ENCODE assay signal across 8 mouse cellular contexts in genomic region chr2:164822636-164823165, GRCm38 (mm10). TPM values are rescaled to one million over a fixed set of nuclear protein-coding genes. Genes with fewer than 3 reads are reported as not detected.
DNase-seq lines count a peak whose midpoint lies in the region; ATAC-seq lines count a peak whose summit lies in the region.

Gene Zswim1 (plus strand): TSS chr2:164822686.

- under 1% methylated on average over 32 of the region's 32 CpGs for WGBS in forebrain, embryonic 14.5 days
- under 1% methylated on average over 32 of the region's 32 CpGs for WGBS in neural tube, embryonic 15.5 days

- peaks cover 50% of the 10 kb centered on the region for H3K36me3 ChIP-seq in forebrain, embryonic 14.5 days (ENCODE audit: control insufficient read depth, insufficient read depth, low read length)
- peaks cover 54% of the 10 kb centered on the region for H3K36me3 ChIP-seq in neural tube, embryonic 15.5 days

- H3K4me1 ChIP-seq in forebrain, embryonic 14.5 days (ENCODE audit: control insufficient read depth, insufficient read depth, low read length), result peaks cover 9% of the 10 kb centered on the region; the same call in 1 of the 2 replicates
- H3K4me1 ChIP-seq in neural tube, embryonic 15.5 days, result peaks cover 35% of the 10 kb centered on the region

- H3K4me3 ChIP-seq in forebrain, embryonic 14.5 days (ENCODE audit: low read depth, low read length), result peak within 1 kb of the TSS; percentile 71
- peak within 1 kb of the TSS; percentile 77 for H3K4me3 ChIP-seq in neural tube, embryonic 15.5 days (replicated peaks)

- peak within 1 kb of the TSS; percentile 92 for H3K27ac ChIP-seq in forebrain, embryonic 14.5 days (ENCODE audit: low read depth, low read length)
- H3K27ac ChIP-seq in neural tube, embryonic 15.5 days (replicated peaks), result peak within 1 kb of the TSS; percentile 96

- intact Hi-C loops in heart, postnatal 14 days (cut with DNase I), result loop anchor here (10.0 kb wide), 1 partner anchor 212 kb away; the partner anchor contains the start of gene Ncoa5

- H3K9ac ChIP-seq in forebrain, embryonic 14.5 days (ENCODE audit: low read length), result peak within 1 kb of the TSS; percentile 77
- H3K9ac ChIP-seq in neural tube, embryonic 15.5 days (replicated peaks), result peak within 1 kb of the TSS; percentile 82

- ATAC-seq in forebrain, embryonic 14.5 days, result peak; percentile 100
- peak; percentile 99 for ATAC-seq in neural tube, embryonic 15.5 days (ENCODE audit: low FRiP score)

- DNase-seq in ES-CJ7 (ENCODE audit: low read depth, low spot score), result peak; percentile 99
- peak; percentile 100 for DNase-seq in cerebellum, adult 11 months
- peak; percentile 99 for DNase-seq in forebrain, embryonic 14.5 days (ENCODE audit: low spot score)
- DNase-seq in heart, postnatal 14 days, result peak; percentile 99 to 100
- DNase-seq in layer of hippocampus, adult 11-12 months (ENCODE audit: low spot score), result peak; percentile 100
- peak; percentile 99 for DNase-seq in lung, adult 18-20 months
- DNase-seq in testis, postnatal 14 days (ENCODE audit: low spot score), result peak; percentile 98

- peak within 1 kb of the TSS; percentile 58 for H3K4me2 ChIP-seq in forebrain, embryonic 14.5 days (ENCODE audit: low read length)
- peak within 1 kb of the TSS; percentile 61 for H3K4me2 ChIP-seq in neural tube, embryonic 15.5 days

- no peaks in the 10 kb centered on the region for H3K9me3 ChIP-seq in forebrain, embryonic 14.5 days (replicated peaks; ENCODE audit: control insufficient read depth, low read length)
- no peaks in the 10 kb centered on the region for H3K9me3 ChIP-seq in neural tube, embryonic 15.5 days (replicated peaks)

- H3K27me3 ChIP-seq in forebrain, embryonic 14.5 days (replicated peaks; ENCODE audit: control insufficient read depth, insufficient read depth, low read length), result no peaks in the 10 kb centered on the region
- no peaks in the 10 kb centered on the region for H3K27me3 ChIP-seq in neural tube, embryonic 15.5 days (replicated peaks)

RNA-seq across cellular contexts. Expression of gene Zswim1, which starts in this region (rescaled TPM):
- polyA plus RNA-seq in forebrain, embryonic 14.5 days (2014; fragmentation: Nextera tagmentation; extraction: Ambion mirVana), result 19.5 and 23.5 TPM in 2 replicates
- total RNA-seq in heart, postnatal 14 days (2021), result 1 to 10 TPM; 3.7 to 5.0 TPM
- 23.7 and 25.4 TPM in 2 replicates for polyA plus RNA-seq in neural tube, embryonic 15.5 days (2015; fragmentation: Nextera tagmentation; extraction: Ambion mirVana)

Comparison
In these comparisons a context has a peak if more than half of its experiments do, and no peak if none do; other contexts are left out.
1. Peak in every context shown above with its lines: DNase-seq, ATAC-seq, H3K4me3 ChIP-seq and H3K27ac ChIP-seq.